Mouse (Mus musculus): ENCODE data around the gene Pmpca.
"Not testable (repeated sequence)": the region's sequence is repeated elsewhere in the genome, so short reads cannot be mapped to it uniquely, and the experiment has no call there.

Pmpca gene

GRCm38 (mm10) chr2:26368572-26368971 lies 20.6 kb upstream of the Pmpca start:
- no peak for DNase-seq (ENCODE audit: low read depth, low spot score)

GRCm38 (mm10) chr2:26372396-26372795 lies 16.7 kb upstream of the Pmpca start:
- DNase-seq (ENCODE audit: low read depth, low spot score) = no peak

DNA sequence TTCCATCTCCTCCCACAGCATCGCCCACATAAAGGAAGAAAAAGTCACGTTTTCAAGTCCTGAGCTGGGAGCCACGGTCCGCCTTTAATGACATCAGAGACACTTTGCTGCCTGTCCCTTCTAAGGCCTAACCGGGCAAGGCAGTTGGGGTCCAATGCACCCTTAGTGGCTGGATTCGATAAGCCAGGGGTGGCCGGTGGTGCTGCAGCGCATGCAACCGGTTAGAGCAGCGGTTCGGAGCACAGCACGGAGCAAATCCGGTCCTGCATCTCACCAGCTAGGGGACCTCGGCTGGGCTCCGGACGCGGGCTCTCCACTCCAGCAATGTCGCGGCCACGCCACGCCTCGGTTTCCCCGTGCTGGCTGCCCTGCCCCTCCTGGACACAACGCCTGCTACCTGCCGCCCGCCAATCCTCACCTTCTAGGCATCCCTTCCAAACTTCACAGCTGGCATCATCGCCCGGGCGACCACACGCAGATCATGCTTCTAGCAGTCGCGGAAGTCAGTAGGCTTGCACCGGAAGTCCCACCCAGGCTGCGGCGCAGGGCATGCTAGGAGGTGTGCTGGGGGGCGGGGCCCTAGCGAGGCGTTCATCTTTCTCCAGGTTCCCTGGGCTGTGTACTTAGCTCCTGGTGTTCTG lies 8.9 kb upstream of the Pmpca start, which contains the start of gene Snapc4:
Gene Snapc4, minus strand, starts transcription at position 523 of the 641 bp plus-strand sequence.
- peak; percentile 66 for DNase-seq (ENCODE audit: low read depth, low spot score)

- DNase-seq (ENCODE audit: low read depth, low spot score) = not testable (repeated sequence)
Observed at GRCm38 (mm10) chr2:26380871-26381270, 8.3 kb upstream of the Pmpca start.

DNA sequence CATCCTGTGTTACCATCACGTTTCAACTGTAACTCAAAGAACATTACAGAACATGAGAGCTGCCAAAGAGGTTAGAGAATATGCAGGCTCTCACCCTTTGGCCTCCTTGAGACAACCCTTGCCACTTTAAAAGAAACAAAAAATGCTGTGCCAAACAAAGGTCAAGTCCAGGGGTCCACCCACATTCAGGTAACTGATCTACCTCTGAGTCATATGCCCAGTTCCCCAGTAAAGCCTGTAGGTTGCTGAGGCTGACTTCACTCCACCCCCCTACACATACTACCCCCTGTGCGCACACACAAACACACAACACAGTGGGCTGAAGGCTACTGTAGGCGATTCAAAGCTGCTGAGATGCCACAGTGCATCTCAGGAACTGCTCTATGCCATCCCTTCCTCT lies 1.4 kb upstream of the Pmpca start:
- no peak for DNase-seq (ENCODE audit: low read depth, low spot score)

GRCm38 (mm10) chr2:26388682-26389153 lies 421 bp upstream of the Pmpca start:
- DNase-seq (ENCODE audit: low read depth, low spot score) = no peak

- no peak for DNase-seq (ENCODE audit: low read depth, low spot score)
Observed at GRCm38 (mm10) chr2:26390954-26391353, 1.8 kb downstream of the Pmpca start.

- DNase-seq (ENCODE audit: low read depth, low spot score) = no peak
Observed at GRCm38 (mm10) chr2:26391617-26392016, 2.5 kb downstream of the Pmpca start.

DNA sequence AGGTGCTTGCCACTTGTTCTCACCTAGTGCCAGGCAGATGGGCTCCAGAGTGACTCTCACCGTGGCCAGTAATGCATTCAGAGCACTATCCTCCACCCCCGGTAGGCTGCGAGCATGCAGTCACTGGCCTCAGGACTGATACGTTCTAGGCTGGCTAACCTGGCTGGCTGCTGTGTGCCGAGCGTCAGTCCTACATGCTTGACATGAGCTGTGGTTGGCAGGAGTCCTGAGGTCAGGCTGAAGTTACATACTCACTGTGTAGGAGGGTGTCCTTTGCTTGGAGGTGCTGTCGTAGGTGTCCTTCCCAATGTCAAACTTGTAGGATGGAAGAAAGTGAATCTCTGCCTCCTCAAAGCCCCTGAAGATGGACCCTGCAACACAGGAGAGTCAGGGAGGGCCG lies 9.8 kb downstream of the Pmpca start:
- no peak for DNase-seq (ENCODE audit: low read depth, low spot score)

GRCm38 (mm10) chr2:26399647-26400046 lies 10.5 kb downstream of the Pmpca start:
- DNase-seq (ENCODE audit: low read depth, low spot score) = no peak

DNA sequence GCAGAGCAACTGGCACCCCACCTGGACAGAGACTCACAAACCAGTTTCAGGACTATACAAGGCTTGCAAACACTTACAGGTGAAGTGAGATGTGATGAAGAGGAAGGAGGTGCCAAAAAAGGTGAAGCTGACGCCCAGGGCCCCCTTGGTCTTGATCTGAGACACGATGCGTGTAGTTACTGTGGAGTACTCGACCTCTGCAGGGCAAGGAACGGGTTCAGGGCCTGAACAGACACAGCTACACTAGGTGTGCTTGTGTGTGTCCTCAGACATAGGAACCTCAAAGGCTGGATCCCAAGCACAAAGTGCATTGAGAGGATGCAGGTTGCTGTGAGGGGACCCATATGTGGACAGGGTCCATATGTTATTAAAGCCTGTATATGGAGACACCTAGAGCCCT lies 11.2 kb downstream of the Pmpca start:
- no peak for DNase-seq (ENCODE audit: low read depth, low spot score)

- no peak for DNase-seq (ENCODE audit: low read depth, low spot score)
Observed at GRCm38 (mm10) chr2:26401023-26401422, 11.9 kb downstream of the Pmpca start.

- no peak for DNase-seq (ENCODE audit: low read depth, low spot score)
Observed at GRCm38 (mm10) chr2:26402265-26402664, 13.1 kb downstream of the Pmpca start.

DNA sequence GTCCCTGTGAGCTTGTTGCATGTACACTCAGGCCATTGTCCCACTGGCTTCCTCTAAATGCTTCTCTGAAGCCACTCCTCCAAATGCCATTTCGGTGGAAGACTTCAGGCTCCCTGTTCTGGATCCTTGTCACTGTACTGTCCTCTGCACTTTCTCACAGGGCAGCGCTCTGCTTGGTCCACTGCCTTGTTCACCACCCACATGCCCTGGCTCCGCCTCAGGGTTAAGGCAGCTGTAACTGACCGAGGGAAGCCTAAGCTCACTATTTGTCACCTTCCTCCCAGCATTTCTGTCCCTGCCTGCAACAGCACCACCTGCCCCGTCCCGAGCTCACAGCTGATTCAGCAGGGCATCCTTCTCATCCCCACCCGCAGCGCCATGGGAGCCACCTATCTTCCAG lies 14.2 kb downstream of the Pmpca start:
- DNase-seq (ENCODE audit: low read depth, low spot score) = no peak

GRCm38 (mm10) chr2:26408515-26409356 lies 19.6 kb downstream of the Pmpca start, which contains the start of gene Inpp5e:
Inpp5e (minus strand) TSS chr2:26409203.
- peak; percentile 80 for DNase-seq (ENCODE audit: low read depth, low spot score)

- DNase-seq (ENCODE audit: low read depth, low spot score) = no peak
Observed at GRCm38 (mm10) chr2:26409362-26409761, 20.2 kb downstream of the Pmpca start.

- DNase-seq (ENCODE audit: low read depth, low spot score) = no peak
Observed at GRCm38 (mm10) chr2:26410091-26410490, 21.0 kb downstream of the Pmpca start.

GRCm38 (mm10) chr2:26410931-26411411 lies 21.8 kb downstream of the Pmpca start:
- DNase-seq (ENCODE audit: low read depth, low spot score) = no peak

DNA sequence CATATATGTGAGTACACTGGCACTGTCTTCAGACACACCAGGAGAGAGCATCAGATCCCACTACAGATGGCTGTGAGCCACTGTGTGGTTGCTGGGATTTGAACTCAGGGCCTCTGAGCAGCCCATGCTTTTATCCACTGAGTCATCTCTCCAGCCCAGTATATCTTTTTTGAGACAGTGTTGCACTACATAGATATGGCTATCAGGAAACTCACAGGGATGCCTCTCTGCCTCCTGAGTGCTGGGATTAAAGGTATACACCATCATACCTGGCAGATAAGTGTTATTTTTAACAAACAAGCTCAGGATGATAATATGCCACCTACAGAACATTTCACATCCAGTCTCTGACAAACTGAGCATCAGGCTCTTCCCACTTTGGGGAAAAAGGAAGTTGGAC lies 27.9 kb downstream of the Pmpca start:
- no peak for DNase-seq (ENCODE audit: low read depth, low spot score)

DNA sequence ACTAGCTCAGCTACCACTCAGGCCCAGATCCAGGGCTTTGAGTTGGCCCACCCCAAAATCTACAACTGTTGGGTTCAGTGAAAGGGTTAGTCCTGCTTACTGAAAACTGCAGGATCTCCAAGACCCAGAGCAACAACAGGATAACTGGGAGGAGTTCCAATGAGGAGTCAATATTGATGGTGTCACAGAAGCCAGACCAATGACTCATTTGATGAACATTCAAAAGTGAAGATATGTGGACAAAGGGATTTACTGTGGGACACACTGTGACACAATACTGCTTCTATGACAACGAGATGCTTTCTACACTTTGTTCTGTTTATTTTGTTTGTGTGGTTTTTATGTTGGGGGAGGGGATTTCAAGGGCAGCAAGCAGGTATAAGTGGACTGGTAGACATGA lies 29.0 kb downstream of the Pmpca start:
- no peak for DNase-seq (ENCODE audit: low read depth, low spot score)

GRCm38 (mm10) chr2:26421969-26422368 lies 32.8 kb downstream of the Pmpca start:
- DNase-seq (ENCODE audit: low read depth, low spot score) = no peak

- DNase-seq (ENCODE audit: low read depth, low spot score) = no peak
Observed at GRCm38 (mm10) chr2:26423086-26423485, 33.9 kb downstream of the Pmpca start.

GRCm38 (mm10) chr2:26424541-26424940 lies 35.4 kb downstream of the Pmpca start:
- DNase-seq (ENCODE audit: low read depth, low spot score) = no peak
